Mouse (Mus musculus): ENCODE measurements at regions not wholly inside any gene's neighbourhood (a gene's known extent, or its start where the extent isn't known, plus 50 kb on each side); places are given as distances from the start of the nearest gene placed in this dataset.

- no peak for DNase-seq (ENCODE audit: low spot score in 2 of 2)
These were observed 575.7 kb downstream of the Robo2 start for GRCm38 (mm10) chr16:73835715-73836440.

- no peak for DNase-seq (ENCODE audit: low spot score in 2 of 2)
These were observed 590.0 kb downstream of the Robo2 start for GRCm38 (mm10) chr16:73821387-73822338.

GRCm38 (mm10) chr16:73804572-73804971, 607.1 kb downstream of the Robo2 start:
- no peak for DNase-seq (ENCODE audit: low spot score in 2 of 2)

- DNase-seq (ENCODE audit: low spot score in 2 of 2): no peak
These were observed 615.0 kb downstream of the Robo2 start for GRCm38 (mm10) chr16:73796528-73797171.

- no peak for DNase-seq (ENCODE audit: low spot score in 2 of 2)
These were observed 626.6 kb downstream of the Robo2 start for GRCm38 (mm10) chr16:73785074-73785438.

GRCm38 (mm10) chr16:73784296-73785073, 627.1 kb downstream of the Robo2 start:
- DNase-seq (ENCODE audit: low spot score in 2 of 2): no peak

GRCm38 (mm10) chr16:73772454-73772853, 639.2 kb downstream of the Robo2 start:
- DNase-seq (ENCODE audit: low spot score in 2 of 2): no peak

- no peak for DNase-seq (ENCODE audit: low spot score in 2 of 2)
These were observed 641.2 kb downstream of the Robo2 start for GRCm38 (mm10) chr16:73770440-73770856.

- DNase-seq (ENCODE audit: low spot score in 2 of 2): no peak
These were observed 641.9 kb downstream of the Robo2 start for GRCm38 (mm10) chr16:73769729-73770128.

- no peak for DNase-seq (ENCODE audit: low spot score in 2 of 2)
These were observed 642.9 kb downstream of the Robo2 start for GRCm38 (mm10) chr16:73768706-73769105.

GRCm38 (mm10) chr16:73765184-73765583, 646.4 kb downstream of the Robo2 start:
- DNase-seq (ENCODE audit: low spot score in 2 of 2): no peak

GRCm38 (mm10) chr16:73760921-73761320, 650.7 kb downstream of the Robo2 start:
- no peak for DNase-seq (ENCODE audit: low spot score in 2 of 2)

- no peak for DNase-seq (ENCODE audit: low spot score in 2 of 2)
These were observed 652.8 kb downstream of the Robo2 start for GRCm38 (mm10) chr16:73758872-73759271.

- DNase-seq (ENCODE audit: low spot score in 2 of 2): no peak
These were observed 657.3 kb downstream of the Robo2 start for GRCm38 (mm10) chr16:73754302-73754701.

- no peak for DNase-seq (ENCODE audit: low spot score in 2 of 2)
These were observed 683.3 kb downstream of the Robo2 start for GRCm38 (mm10) chr16:73728297-73728696.

- no peak for DNase-seq (ENCODE audit: low spot score in 2 of 2)
These were observed 691.9 kb downstream of the Robo2 start for GRCm38 (mm10) chr16:73719691-73720090.

- no peak for DNase-seq (ENCODE audit: low spot score in 2 of 2)
These were observed 695.3 kb downstream of the Robo2 start for GRCm38 (mm10) chr16:73716301-73716700.

GRCm38 (mm10) chr16:73707051-73707450, 704.6 kb downstream of the Robo2 start:
- no peak for DNase-seq (ENCODE audit: low spot score in 2 of 2)

GRCm38 (mm10) chr16:73689274-73689673, 722.4 kb downstream of the Robo2 start:
- no peak for DNase-seq (ENCODE audit: low spot score in 2 of 2)

GRCm38 (mm10) chr16:73679804-73680203, 731.8 kb downstream of the Robo2 start:
- no peak for DNase-seq (ENCODE audit: low spot score in 2 of 2)

GRCm38 (mm10) chr16:73670516-73670915, 741.1 kb downstream of the Robo2 start:
- no peak for DNase-seq (ENCODE audit: low spot score in 2 of 2)
